In the genomic region with DNA sequence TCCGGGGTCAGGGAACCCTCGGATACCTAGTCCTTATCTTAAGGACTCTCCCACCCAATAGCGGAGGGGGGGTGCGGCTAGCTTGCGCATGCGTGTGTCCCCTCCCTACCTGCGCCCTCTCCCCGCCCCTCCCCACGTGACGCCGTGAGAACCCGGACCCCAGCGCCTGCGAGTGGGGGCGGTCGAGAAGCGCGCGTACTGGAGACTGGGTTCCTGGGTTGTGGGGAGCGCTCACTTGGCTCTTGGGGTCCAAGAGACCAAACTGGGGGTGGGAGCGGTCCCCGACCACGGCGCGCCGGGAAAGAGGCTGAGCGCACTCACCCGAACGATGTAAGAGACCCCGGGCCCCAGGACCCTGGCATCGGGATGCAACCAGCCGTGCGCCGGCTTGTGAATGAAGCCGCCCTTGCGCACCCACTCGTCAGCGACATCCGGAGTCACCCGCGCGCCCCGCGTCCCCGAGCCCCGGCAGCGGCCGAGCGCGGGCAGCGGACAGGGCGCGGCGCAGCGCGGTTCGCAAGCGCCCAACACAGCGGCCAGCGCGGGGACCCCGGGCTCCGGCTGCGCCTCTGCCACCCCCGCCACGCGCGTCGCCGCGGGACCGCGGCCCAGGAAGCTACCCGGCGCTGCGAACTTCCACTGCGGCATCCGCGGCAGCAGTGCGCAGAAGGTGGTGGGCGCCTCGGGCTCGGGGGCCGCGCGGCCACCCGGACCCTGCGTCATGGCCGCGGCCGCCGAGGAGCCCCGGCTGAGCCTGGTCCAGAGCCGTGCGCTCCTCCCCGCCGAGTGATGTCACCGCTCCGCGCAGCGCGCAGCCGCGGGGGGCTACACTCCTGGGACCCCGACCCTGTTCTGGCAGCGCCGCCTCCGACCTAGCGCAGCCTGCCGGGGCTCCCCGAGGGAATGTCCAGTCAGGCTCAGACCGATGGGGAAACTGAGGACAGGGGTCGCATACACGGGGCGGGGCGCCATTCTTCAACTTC, we compare ENCODE assay signal across 8 mouse cellular contexts. TPM values are rescaled to one million over a fixed set of nuclear protein-coding genes. Genes with fewer than 3 reads are reported as not detected.
A peak's percentile ranks its signal among the peaks of the same experiment; 100 is the strongest.
DNase-seq lines count a peak whose midpoint lies in the region; ATAC-seq and TF ChIP-seq lines count a peak whose summit lies in the region.

TSS of gene Shc2 (minus strand) at position 791 of the 983 bp plus-strand sequence.

- WGBS in forebrain, postnatal 0 days: 3% methylated on average over 91 of the region's 116 CpGs
- under 1% methylated on average over 109 of the region's 116 CpGs for WGBS in hindbrain, embryonic 13.5 days
- under 1% methylated on average over 67 of the region's 116 CpGs for WGBS in limb, embryonic 11.5 days
- under 1% methylated on average over 114 of the region's 116 CpGs for WGBS in neural tube, embryonic 13.5 days

- peak; percentile 91 for ATAC-seq in forebrain, postnatal 0 days
- peak; percentile 84 for ATAC-seq in hindbrain, embryonic 13.5 days (ENCODE audit: low FRiP score)
- peak; percentile 75 for ATAC-seq in limb, embryonic 11.5 days (ENCODE audit: insufficient number of reproducible peaks, low FRiP score, low TSS enrichment, low read depth)
- peak; percentile 90 for ATAC-seq in neural tube, embryonic 13.5 days (ENCODE audit: low read depth)
- no peak for ATAC-seq in monocyte, adult 5-6 weeks (replicated peaks; ENCODE audit: insufficient number of reproducible peaks, low FRiP score, low TSS enrichment, poor library complexity, severe bottlenecking)

- H3K4me3 ChIP-seq in forebrain, postnatal 0 days (ENCODE audit: low read depth, low read length): peak within 1 kb of the TSS; percentile 76
- peak within 1 kb of the TSS; percentile 80 for H3K4me3 ChIP-seq in hindbrain, embryonic 13.5 days
- H3K4me3 ChIP-seq in limb, embryonic 11.5 days (ENCODE audit: low read depth, low read length): peak within 1 kb of the TSS; percentile 69
- H3K4me3 ChIP-seq in neural tube, embryonic 13.5 days: peak within 1 kb of the TSS; percentile 82

- H3K4me1 ChIP-seq in forebrain, postnatal 0 days (ENCODE audit: insufficient read depth): peaks cover 16% of the 10 kb centered on the region; the same call in 1 of the 2 replicates
- peaks cover 46% of the 10 kb centered on the region for H3K4me1 ChIP-seq in hindbrain, embryonic 13.5 days (replicated peaks)
- H3K4me1 ChIP-seq in limb, embryonic 11.5 days (ENCODE audit: control insufficient read depth, insufficient read depth, low read length): 0 out of 2 replicates have a peak, but pooled peaks cover 4% of the 10 kb centered on the region
- peaks cover 19% of the 10 kb centered on the region for H3K4me1 ChIP-seq in neural tube, embryonic 13.5 days (replicated peaks)

- no peaks in the 10 kb centered on the region for H3K36me3 ChIP-seq in forebrain, postnatal 0 days (ENCODE audit: insufficient read depth)
- no peaks in the 10 kb centered on the region for H3K36me3 ChIP-seq in hindbrain, embryonic 13.5 days
- H3K36me3 ChIP-seq in limb, embryonic 11.5 days (ENCODE audit: control insufficient read depth, insufficient read depth, low read length): no peaks in the 10 kb centered on the region
- H3K36me3 ChIP-seq in neural tube, embryonic 13.5 days: no peaks in the 10 kb centered on the region

- H3K9ac ChIP-seq in forebrain, postnatal 0 days: peak within 1 kb of the TSS; percentile 82
- peak within 1 kb of the TSS; percentile 96 for H3K9ac ChIP-seq in hindbrain, embryonic 13.5 days
- H3K9ac ChIP-seq in limb, embryonic 11.5 days (ENCODE audit: low read length): peak within 1 kb of the TSS; percentile 73
- peak within 1 kb of the TSS; percentile 90 for H3K9ac ChIP-seq in neural tube, embryonic 13.5 days

- H3K4me2 ChIP-seq in forebrain, postnatal 0 days (ENCODE audit: low read depth): peak within 1 kb of the TSS; percentile 79
- peak within 1 kb of the TSS; percentile 80 for H3K4me2 ChIP-seq in hindbrain, embryonic 13.5 days
- peak within 1 kb of the TSS; percentile 95 for H3K4me2 ChIP-seq in limb, embryonic 11.5 days (ENCODE audit: low read depth, severe bottlenecking)
- peak within 1 kb of the TSS; percentile 82 for H3K4me2 ChIP-seq in neural tube, embryonic 13.5 days

- no peaks in the 10 kb centered on the region for H3K27me3 ChIP-seq in forebrain, postnatal 0 days (ENCODE audit: insufficient read depth, low read length)
- peaks cover 32% of the 10 kb centered on the region for H3K27me3 ChIP-seq in hindbrain, embryonic 13.5 days
- H3K27me3 ChIP-seq in limb, embryonic 11.5 days (ENCODE audit: control insufficient read depth, insufficient read depth, low read length): peaks cover 23% of the 10 kb centered on the region
- H3K27me3 ChIP-seq in neural tube, embryonic 13.5 days: peaks cover 34% of the 10 kb centered on the region

- H3K9me3 ChIP-seq in forebrain, postnatal 0 days (ENCODE audit: low read length): no peaks in the 10 kb centered on the region
- no peaks in the 10 kb centered on the region for H3K9me3 ChIP-seq in hindbrain, embryonic 13.5 days
- H3K9me3 ChIP-seq in limb, embryonic 11.5 days (ENCODE audit: control insufficient read depth, low read length): no peaks in the 10 kb centered on the region
- no peaks in the 10 kb centered on the region for H3K9me3 ChIP-seq in neural tube, embryonic 13.5 days

- peak within 1 kb of the TSS; percentile 92 for H3K27ac ChIP-seq in forebrain, postnatal 0 days (ENCODE audit: low read depth, low read length)
- H3K27ac ChIP-seq in hindbrain, embryonic 13.5 days: peak within 1 kb of the TSS; percentile 96
- H3K27ac ChIP-seq in limb, embryonic 11.5 days (replicated peaks; ENCODE audit: low read depth, low read length): no peak within 1 kb of the TSS
- peak within 1 kb of the TSS; percentile 94 for H3K27ac ChIP-seq in neural tube, embryonic 13.5 days (replicated peaks)

- DNase-seq in adrenal gland, adult (ENCODE audit: inconsistent age in 2 of 2, low spot score in 1 of 2): peak; percentile 49 to 59
- DNase-seq in adrenal gland, postnatal 4 days (ENCODE audit: low spot score in 2 of 2): no peak
- DNase-seq in cerebellum, adult 11-12 months: peak; percentile 85
- peak; percentile 91 for DNase-seq in forebrain, postnatal 0 days
- DNase-seq in limb, embryonic 11.5 days (ENCODE audit: low spot score): peak; percentile 83

- TF ChIP-seq CTCF in forebrain, postnatal 0 days (IDR thresholded peaks at IDR 0.05; ENCODE audit: low read depth): 0 out of 2 replicates have a peak, but pooled peaks have one; percentile 8

RNA-seq across cellular contexts. Expression of gene Shc2, which starts in this region (rescaled TPM):
- total RNA-seq in adrenal gland, postnatal 4 days (2021): 10 to 100 TPM in 1 of 2 experiments, 1 to 10 TPM in 1; 8.9 to 13.3 TPM
- total RNA-seq in forebrain, postnatal 0 days (2014; rRNA removed): 45.3 and 54.7 TPM in 2 replicates
- polyA plus RNA-seq in forebrain, postnatal 0 days (2015; fragmentation: Nextera tagmentation; extraction: Ambion mirVana): 11.3 and 16.9 TPM in 2 replicates
- polyA plus RNA-seq in hindbrain, embryonic 13.5 days (2015; fragmentation: Nextera tagmentation; extraction: Ambion mirVana): 24.5 and 26.5 TPM in 2 replicates
- polyA plus RNA-seq in limb, embryonic 11.5 days (2014; fragmentation: Nextera tagmentation; extraction: Ambion mirVana): 4.8 and 6.5 TPM in 2 replicates
- 34.5 and 39.0 TPM in 2 replicates for polyA plus RNA-seq in neural tube, embryonic 13.5 days (2015; fragmentation: Nextera tagmentation; extraction: Ambion mirVana)
- not detected in 3 replicates for total RNA-seq in monocyte, adult 5-6 weeks (2017)

Comparison
In these comparisons a context has a peak if more than half of its experiments do, and no peak if none do; other contexts are left out.
1. DNase-seq: peak in adrenal gland, adult (2 of 2), cerebellum, adult 11-12 months (single experiment), forebrain, postnatal 0 days (single experiment) and limb, embryonic 11.5 days (single experiment); none in adrenal gland, postnatal 4 days (0 of 2).
2. Peak in every context shown above with its lines, with median percentiles within 50 percentile points of each other: H3K4me2 ChIP-seq, H3K4me3 ChIP-seq and H3K9ac ChIP-seq.